Mouse (Mus musculus) forelimb bud, embryonic 11.5 days (tissue): Measurements from ENCODE around the gene Itga9.

Experiments
- DNase-seq: peaks from one replicate; pipeline ENCODE4 v3.0.0-alpha.2; 2012; ENCODE audit warnings: low read depth, low spot score

The Itga9 gene

DNA sequence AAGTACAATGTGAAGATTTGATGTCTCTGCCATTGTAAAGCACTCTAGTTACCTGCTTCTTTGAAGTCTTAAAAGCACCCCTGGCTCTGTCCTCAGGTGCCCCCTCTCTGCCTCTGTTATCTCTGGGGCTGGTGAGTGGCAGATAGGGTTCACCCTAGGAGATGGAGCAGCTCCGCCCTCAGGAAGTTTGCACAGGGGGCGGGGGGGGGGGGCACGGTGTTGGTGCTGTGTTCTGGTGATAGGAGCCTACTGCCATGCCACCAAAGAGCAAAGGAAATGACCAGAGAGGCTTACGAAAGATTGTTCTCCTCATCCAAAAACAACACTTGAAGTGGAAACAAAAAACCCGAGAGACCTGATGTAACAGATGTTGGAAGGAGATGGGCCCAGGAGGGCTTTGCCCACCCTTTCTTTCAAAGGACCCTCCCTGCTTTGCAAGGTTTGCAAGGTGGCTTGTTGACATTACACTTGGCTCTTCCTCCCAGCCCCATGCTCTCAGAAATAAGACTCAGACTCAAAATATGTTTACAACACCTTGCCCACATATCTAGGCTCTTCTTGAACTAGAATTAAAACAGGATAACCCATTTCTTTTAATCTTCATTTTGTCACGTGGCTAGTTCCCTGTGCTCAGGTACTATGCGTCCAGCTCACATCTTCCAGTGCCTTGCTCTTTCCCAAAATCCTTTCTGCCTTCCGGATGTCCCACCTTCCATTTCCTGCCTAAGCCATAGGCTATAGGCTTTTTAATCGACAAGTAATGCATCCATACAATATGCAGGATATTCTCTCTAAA is 79.9 kb downstream of the Itga9 start:
- DNase-seq: no peak

DNA sequence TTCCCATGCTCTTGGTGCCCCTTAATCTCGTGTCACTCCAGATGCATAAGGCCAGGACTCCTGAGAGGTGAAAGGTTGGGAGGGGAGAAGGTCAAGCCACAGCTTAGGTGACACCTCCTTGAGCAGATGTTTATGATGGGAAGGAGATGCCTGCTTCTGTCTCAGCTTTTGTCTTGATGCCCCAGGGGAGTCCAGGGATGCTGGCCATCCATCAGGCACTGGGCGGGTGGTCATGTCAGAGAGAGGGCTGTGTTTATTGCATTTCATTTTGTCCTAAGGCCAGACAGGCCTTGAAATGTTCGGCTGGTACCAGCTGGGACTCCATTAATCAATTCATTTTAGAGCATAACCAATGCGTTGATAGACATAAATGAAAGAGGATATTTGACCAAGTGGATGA is 81.8 kb downstream of the Itga9 start:
- no peak for DNase-seq

DNA sequence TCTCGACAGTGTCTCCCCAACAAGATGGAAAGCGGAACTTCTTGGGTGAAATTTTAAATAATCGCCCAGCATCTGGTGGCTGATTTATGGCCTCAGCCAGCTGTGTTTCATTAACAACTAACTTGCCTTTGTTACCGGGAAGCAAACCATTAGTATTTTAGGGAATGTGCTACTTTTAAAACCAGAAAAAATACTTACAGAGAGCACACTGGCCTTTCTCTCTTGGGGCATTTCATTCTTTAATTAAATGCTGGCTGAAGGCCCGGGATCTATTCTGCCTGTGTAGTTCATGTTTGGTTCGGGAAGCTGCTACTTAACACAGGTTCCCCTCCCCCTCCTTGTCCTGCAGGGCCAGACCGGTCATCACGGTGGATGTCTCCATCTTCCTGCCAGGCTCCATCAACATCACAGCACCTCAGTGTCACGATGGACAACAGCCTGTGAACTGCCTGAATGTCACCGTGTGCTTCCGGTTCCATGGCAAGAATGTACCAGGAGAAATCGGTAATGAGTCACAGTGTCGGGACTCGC is 82.5 kb downstream of the Itga9 start:
- DNase-seq: peak; percentile 72

DNA sequence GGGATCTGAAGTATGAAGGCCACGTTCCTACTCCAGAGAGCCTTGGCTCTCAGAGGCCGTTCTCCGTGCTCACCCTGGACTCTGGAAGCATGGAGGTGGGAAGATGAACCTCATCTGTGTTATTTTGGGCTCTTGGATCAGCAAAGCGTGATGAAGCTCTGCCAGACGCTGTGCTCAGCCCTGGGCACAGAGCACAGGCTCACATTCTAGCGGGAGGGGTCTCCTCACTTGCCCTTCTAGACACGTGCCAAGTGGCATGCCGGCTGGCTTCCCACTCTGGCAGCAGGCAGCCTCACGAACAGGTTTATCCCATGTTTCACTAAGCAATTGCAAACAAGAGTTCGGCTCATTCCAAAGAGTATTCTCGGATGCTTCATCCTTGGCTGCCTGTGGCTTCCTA is 86.8 kb downstream of the Itga9 start:
- no peak for DNase-seq

DNA sequence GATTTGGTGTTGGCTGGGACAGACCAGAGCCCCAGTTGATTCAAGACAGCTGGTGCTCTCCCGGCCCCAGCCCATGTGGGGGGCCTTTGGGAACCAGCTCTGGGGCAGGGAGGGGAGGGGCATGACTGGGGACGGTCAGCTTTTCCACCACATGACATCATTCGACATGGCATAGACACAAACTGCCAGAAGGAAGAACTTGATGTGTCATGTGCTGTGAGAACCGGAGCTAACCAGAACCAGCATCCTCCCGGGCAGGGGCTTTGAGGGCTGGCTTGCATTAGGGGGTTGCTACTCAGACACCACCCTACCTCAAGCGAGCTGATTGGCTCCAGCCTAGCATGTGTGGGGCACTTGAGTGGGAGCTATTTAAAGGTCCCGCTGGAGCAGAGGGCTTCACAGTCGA is 87.9 kb downstream of the Itga9 start:
- peak; percentile 72 for DNase-seq

DNA sequence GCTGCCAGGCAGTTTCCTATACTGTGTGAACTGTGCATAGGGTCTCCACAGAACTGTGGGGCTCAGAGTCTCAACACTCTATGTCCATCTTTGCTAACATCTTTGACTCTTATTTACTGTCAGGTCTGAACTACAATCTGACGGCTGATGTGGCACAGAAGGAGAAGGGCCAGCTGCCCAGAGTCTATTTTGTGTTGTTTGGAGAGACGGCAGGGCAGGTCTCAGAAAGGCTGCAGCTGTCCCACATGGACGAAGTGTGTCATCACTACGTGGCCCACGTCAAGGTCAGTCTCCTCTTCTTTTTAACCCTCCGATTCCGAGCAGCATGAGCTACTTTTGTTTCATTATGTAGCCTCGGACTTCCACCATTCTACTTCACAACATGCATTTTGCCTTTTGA is 91.7 kb downstream of the Itga9 start:
- DNase-seq: no peak

DNA sequence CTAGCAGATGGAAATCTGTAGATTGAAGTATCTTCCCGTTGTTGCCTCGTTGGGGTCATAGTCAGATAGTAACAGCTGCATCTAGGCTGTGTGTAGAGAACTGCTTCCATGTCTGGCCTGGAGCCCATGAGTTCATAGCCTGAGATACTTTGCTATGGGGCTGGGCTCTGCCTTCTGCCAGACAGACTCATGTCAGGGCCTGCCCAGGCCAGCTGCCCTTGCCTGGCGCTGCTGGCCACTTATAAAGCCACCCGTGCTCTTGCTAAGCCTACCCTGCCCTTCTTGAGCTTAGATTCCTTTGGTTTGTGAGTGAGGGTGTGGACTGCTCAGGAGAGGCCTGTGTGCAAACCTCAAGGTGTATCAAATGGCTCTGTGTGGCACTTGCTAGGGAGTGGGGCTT is 93.2 kb downstream of the Itga9 start:
- no peak for DNase-seq

DNA sequence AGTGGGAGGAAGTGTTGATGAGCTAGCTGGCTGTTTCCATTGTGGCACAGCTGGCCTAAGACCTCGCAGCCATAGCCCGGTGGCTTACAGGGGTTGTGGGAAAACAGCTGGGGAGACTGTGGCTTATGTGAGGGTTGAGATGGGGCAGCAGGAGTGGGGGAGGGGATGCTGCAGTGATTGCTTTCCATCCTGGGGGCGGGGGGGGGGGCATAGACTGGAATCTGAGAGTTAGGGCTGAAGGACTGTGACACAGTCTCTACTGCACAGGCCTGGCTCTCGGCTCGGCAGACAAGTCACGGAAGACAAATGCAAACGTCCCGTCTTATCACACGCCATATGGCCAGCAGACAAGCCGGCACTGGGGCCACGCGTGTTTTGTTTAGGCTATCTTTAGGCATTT is 94.4 kb downstream of the Itga9 start:
- DNase-seq: peak; percentile 53

DNA sequence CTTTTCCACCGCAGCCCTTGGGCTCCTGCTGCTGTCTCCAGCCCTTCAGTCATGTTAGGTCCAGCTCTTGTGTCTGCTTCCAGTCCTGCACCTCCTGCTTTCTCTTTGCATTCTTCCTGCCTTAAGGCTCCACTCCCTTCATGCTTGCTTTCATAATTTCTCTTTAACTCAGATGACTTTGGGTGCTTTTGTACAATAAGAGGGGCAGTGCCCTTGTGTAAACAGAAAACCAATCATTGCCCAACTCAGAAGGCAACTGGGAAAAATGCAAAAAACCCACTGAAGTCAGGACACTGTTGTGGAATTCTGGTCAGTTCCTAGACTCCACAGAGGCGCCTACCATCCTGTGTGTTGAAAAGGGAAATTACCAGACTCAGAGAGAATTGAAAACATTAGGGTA is 95.3 kb downstream of the Itga9 start:
- DNase-seq: no peak

DNA sequence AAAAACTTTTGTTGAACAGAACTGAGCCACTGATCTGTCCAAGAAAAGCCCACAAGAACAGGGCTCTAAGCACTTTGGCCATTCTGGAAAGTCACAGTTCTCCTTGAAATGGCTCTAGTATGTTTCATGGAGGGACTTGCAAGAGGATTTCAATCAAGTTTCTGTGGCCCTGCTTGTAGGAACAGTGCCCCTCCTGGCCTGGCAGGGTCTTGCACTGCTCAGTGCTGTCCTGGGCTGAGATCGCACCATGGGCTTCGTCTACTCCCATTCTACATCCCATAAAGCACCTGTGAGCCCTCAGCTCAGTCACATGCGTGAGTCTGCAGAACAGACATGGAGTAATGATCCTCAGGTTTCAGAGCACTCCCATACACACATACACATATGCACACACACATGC is 96.7 kb downstream of the Itga9 start:
- DNase-seq: no peak

DNA sequence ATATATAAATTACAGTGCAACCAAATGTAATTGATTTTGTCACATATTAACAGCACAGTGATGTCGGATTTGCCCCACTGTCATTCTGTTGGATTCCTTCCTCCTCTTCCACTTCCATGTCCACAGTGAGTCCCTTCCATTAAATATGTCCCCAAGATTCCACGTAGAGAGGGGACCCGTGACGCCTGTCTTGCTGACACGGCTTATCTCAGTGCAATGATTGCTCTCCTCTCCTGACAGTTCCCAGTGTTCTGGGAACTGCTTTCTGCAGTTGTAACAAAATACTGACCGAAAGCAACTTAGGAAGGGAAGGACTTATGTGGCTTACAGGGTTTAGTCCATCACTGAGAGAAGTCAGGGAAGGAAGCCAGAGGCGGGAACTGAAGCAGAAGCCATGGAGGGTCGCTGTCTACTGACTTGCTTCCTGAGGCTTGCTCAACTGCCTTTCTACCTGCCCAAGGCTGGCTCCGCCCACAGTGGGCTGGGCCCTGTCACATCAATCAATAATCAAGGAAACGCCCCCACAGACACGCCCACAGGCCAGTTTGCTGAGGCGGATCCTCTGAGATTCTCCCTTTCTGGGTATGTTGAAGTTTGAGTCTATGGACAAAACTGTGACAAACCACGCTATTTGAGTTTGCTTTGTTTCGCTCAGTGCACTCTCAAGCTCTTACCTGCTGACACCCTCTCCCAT is 99.0 kb downstream of the Itga9 start:
- DNase-seq: no peak

DNA sequence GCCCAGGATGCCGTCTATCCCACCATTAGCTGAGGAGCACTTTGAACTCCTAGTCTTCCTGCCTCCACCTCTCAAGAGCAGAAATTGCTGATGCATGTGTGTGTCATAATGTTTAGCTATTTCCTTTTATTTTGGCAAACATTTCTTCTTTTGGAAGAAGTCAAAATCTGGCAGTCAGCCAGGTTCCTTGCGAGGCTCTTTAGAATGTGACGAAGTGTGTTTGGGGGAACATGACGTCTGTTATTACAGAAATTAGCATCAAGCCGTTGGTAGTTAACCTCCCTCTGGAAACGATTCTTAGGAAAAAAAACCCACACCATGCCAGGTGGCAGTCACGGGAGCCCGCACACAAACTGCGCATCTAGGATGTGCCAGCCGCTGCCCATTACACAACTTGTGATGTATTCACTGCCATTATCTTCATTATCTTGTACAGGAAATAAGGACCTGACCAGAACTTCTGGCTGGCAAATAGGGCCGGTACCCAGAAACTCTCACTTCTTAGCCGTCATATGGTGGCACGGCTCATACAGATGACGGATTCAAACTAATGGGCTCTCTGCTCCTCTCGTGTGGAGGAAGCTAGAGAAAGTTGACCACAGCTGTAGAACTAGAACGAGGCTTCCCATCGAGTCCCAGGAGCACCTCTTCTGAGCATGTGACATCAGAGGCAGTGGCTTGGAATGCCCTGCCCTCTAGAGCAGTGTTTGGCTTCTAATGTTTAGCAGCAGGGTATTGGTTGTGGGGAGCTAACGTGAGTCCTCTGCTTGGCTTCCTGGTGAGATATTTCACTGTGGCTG is 99.9 kb downstream of the Itga9 start:
- DNase-seq: no peak

DNA sequence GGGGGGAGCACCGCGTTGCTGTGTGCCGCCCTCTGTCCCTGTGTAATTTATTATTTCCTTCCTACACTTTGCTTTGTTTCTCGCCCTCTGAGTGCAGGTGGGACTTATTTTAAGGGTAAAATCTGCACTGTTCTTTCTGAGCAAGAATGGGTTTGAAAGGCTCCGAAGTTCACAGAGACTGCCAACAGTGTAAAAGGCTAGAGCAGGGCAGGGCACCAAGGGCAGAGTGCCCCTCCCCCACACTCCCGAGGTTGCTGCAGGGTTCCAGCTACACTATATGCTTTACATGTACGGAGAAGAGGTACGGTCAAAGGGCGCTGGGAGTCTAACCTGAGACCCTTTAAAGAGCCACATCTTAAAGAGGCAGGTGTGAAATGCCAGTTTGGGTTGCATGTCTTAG is 104.1 kb downstream of the Itga9 start:
- no peak for DNase-seq

DNA sequence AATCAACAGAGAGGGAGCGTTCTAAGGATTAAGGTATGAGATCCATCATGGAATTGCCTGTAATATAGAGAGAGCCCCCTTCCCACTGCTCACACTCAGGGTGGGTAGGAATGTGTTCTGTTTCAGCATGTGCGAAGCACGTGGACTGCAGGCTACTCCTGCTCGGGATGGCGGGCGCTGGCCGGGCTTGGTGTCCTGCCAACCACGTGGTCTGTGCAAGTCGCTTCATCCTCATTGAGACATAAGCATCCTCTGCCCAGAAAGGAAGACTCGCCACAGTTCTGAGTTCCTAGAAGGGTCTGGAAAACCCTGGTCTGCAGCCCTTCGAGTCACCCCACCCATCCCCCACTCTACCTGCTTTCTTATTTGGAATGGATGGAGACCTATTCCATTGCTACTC is 105.3 kb downstream of the Itga9 start:
- no peak for DNase-seq

DNA sequence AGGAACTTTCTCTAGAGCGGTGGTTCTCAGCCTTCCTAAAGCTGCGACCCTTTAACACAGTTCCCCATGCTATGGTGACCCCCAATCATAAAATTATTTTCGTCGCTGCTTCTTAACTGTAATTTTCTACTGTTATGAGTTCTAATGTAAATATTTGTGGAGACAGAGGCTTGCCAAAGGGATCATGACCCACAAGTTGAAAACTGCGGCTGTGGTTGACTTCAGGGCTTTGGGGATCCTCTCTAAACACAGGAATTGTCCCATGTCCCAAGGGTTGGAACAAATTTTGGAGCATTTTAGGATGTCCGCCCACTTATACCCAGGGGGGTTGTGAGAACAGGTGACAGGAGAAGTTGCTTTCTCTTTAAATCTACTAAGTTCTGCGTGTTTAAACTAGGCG is 107.0 kb downstream of the Itga9 start:
- no peak for DNase-seq

DNA sequence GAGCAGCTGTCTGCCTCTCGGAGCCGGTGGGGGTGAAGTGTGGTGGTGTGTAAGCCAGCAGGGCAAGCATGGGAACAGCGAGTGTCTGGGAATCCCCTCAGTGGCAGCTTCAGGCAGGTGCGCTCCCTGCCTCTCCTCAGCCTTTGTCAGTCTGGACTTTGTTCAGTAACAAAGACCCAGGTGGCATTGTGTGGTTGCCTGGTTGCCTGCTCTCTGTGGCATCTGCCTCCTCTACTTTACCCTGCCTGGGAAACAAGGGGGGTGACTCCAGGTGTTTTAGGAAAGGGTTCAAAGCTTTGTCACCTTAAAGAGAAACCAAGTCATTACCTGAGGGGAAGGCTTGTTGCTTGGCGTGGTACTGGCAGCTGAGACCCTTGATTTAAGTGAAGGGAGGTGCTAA is 108.0 kb downstream of the Itga9 start:
- no peak for DNase-seq

DNA sequence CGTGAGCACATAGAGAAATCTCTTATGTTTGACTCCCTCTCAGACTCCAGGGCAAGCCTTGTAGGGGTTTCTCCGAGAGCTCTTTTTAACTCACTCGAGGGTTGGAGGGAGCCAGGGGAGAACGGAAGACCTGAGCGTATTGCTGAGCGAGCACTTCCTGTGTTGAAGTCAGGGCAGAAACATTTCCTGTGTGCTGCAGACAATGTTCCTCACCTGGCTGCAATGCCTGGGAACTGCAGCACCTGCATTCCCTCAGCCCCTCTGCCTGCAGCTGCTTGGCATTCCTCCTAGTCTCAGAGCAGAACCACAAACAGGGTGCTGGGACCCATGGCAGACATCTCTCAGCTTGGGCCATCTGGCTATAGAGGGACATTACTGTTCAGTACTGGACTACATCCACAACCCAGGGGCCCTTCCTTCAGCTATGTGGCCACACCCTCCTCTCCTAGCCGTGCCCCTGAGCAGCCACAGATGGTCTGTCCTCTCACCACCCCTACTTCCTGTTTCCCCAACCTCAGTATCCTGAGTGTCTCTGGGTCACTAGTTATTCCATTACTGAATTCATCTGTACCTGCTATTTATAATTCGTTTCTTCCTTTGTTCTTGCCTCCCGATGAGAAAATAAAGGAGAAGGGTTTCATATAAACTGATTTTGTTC is 109.6 kb downstream of the Itga9 start:
- DNase-seq: no peak

DNA sequence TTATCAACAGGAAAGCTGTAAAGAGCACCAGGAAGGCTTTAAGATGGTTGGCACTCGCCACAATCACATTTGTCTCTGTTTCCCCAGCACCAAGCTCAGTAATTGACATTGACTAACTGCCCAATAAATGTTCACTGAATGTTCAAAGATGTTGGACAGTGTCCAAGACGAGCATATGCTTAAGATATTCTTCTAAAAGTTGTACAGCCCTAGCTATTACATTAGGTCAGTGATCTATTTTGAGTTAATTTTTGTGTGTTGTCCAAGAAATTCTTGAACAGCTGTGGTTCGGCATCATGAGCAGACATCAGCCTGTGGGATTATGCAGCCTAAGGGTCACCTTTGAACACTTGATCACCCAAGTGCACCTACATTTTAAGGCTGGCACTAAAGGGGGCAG is 110.9 kb downstream of the Itga9 start:
- no peak for DNase-seq

DNA sequence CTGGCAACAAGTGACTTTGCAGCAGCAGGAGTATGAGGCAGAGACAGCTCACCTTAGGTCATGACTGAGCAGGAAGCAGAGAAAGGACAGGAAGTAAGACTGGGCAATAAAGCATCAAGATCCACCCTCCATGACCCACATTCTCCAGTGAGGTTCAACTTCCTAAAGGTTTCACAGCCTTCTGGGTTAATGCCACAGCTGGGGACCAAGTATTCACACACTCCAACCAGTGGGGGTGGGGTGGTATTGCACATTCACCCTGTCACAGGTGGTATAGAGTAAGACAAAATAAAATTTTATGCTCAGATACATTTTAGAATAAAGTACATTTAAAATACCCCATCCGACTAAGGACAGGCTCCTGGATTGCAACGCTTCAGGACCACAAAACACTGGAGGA is 112.0 kb downstream of the Itga9 start:
- no peak for DNase-seq

DNA sequence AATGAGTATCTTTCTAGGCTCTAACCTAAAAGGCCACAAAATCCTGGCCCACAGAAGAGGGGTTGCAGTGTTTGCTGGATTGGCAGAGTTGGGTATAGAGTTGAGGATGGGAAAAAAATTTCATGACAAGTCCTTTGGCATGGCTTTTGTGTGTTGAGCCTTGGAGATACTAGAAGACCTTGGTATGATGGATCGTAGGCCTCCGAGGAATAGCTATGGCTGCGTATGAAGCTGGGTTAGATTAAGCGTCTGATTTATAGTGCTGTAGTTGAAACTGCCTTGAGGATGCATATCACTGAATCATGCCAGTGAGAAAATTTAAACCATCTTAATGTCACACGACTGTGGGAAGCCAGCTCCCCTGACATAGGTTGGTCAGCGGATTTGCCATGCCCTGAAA is 114.6 kb downstream of the Itga9 start:
- no peak for DNase-seq

DNA sequence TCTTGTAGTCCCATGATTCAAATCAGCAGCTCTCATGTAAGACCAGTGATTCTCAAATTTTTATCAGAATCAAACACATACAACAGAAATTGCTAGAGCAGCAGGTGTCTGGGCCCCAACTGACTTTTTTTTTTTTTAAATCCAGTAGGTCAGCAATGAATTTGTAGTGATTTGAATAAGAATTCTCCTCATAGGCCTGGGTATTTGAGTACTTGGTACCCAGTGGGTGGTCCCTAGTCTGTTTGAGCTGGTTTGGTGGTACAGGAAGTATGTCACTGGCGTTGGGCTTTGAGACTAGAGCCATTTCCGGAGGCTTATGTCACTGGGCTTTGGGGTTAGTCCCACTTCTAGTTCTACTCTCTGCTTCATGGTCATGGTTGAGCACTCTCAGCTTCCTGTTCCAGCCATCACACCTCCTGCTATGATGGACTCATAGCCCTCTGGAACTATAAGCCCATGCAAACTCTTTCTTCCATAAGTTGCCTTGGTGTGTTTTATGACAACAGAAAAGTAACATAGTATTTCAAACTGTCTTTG is 116.4 kb downstream of the Itga9 start:
- no peak for DNase-seq

DNA sequence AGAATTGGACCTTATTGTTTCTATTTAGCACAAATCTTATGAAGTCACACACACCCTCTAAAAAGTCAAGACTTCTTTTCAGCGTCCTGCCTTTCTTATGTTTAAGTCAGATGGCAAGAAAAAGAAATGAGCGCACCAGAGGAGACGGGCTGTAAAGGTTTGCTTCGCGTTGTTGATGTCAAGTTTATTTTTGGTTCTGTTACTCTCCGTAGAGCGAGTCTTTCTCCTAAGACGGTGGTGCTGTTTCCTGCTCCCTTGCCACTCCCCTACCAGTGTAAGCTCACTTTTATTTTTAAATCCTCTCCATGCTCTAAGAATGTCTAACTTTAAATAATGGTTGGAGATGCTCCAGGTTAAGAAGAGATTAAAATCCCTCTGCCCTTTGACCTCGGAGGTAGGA is 118.6 kb downstream of the Itga9 start:
- DNase-seq: no peak
